Mouse (Mus musculus) liver (tissue): ENCODE results near the gene 4930447C04Rik.

Source experiments
- DNase-seq: peaks from one replicate; pipeline ENCODE4 v3.0.0-alpha.2; 2020; ENCODE audit warnings: mixed read lengths

Gene 4930447C04Rik

DNA sequence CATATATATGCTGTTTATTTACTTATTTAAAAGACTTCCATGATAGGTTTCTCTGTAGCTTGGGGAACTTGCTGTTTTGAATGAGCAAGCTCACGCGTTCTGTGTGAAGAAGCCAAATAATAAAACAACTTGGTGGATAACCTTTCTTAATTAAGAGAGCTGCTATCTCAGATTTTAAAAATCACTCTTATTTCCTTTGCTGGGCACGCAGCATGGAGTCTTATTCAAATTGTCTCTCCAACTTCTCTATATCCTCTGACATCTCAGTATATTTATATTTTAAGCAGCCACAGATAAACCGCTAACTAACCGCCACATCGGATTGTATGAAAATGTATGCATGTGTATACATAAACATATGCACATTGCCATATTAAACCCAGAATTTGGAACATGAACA lies 1.6 kb upstream of the 4930447C04Rik start:
- no peak for DNase-seq

GRCm38 (mm10) chr12:72941398-72942051 lies 951 bp upstream of the 4930447C04Rik start:
- DNase-seq: no peak

- no peak for DNase-seq
Observed at GRCm38 (mm10) chr12:72940822-72941397, 336 bp upstream of the 4930447C04Rik start.

GRCm38 (mm10) chr12:72939616-72940015 lies 958 bp downstream of the 4930447C04Rik start, which contains the start of gene Six6:
Gene Six6, plus strand, starts transcription at chr12:72939892.
- DNase-seq: no peak

DNA sequence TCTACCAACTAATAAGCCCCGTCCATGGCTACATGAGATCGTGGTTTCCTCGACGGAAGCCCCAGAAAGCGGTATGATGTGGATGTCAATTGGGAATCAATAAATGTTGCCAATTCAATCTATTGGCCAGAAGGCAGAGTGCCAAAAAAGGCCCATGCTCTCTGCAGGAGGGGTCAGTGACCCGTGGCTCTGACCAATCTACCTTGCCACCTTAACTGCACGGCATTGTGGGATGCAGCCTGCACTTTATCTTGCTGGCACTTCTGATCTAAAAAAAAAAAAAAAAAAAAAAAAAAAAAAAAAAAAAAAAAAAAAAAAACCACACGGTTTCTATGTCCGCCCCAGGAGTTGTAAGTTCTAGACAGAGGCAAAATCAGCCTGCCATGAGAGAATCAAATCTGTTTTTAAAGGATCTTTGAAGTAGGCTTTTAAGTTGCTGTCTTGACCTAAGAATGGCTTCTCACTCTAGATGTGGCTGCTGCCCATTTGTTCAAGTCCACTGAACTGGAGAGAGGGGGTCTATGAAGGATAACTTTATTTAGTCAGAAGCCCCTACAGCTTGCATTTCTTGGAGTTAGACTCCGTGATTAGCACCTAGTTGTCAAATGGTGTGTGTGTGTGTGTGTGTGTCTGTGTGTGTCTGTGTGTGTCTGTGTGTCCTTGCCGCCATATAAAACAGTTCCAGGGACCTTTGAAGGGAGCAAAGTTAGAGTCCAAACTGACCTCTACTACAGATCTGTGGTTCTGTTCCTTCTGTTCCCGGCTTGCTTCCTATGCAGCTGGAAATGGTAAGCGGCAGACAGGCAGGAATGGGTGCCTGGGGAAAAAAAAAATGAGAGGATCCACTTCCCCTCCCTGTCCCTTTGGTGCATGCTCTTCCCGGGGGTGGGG lies 1.7 kb downstream of the 4930447C04Rik start:
- DNase-seq: no peak

GRCm38 (mm10) chr12:72938176-72938575 lies 2.4 kb downstream of the 4930447C04Rik start:
- no peak for DNase-seq

DNA sequence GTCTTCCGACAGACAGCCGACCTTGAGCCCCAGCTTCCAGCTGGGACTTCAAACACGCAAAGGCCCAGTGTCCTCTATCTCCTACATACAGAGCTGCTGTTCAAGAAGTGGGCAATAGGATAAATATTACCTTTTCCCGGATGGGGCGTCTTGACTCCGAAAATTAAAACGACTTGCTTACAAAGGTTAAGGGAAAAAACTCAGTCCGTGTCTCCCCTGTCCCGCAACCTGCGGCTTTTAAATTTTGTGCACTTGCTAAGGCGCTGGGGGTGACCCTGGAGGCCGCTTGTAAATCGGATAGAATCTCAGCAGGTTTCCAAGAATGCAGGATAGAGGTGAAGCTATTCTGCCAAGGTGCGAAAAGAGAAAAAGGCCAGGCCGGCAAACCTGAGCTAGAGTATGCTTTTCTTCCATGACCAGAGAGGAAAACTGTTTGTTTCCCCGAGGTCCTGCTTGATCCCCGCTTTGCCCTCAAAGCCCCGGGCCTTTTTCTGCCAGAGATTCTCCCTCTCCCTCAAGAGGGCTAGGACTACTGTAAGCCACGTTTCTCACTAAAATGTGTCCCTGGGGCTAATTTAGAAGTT lies 2.9 kb downstream of the 4930447C04Rik start:
- no peak for DNase-seq

DNA sequence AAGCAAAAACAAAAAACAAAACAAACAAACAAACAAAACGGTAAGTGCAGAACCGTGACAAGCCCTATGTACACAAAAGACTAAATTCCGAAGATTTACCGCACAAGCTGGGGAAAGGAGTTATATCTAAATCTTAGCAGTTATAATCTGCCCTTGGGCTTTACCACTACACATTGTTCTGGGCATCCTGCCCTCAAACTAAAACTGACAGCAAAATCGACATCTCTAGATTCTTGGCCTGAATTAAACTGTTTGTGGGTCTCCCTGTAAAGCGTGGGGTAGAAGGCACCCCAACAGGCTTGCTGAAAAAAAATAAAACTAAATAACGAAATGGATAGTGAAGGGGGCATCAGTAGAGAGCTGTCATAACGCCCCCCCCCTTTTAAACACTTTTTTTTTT lies 3.8 kb downstream of the 4930447C04Rik start:
- DNase-seq: no peak

- DNase-seq: peak; percentile 27
Observed at GRCm38 (mm10) chr12:72917159-72917993, 23.2 kb downstream of the 4930447C04Rik start.

GRCm38 (mm10) chr12:72854377-72855032 lies 86.1 kb downstream of the 4930447C04Rik start:
- no peak for DNase-seq

DNA sequence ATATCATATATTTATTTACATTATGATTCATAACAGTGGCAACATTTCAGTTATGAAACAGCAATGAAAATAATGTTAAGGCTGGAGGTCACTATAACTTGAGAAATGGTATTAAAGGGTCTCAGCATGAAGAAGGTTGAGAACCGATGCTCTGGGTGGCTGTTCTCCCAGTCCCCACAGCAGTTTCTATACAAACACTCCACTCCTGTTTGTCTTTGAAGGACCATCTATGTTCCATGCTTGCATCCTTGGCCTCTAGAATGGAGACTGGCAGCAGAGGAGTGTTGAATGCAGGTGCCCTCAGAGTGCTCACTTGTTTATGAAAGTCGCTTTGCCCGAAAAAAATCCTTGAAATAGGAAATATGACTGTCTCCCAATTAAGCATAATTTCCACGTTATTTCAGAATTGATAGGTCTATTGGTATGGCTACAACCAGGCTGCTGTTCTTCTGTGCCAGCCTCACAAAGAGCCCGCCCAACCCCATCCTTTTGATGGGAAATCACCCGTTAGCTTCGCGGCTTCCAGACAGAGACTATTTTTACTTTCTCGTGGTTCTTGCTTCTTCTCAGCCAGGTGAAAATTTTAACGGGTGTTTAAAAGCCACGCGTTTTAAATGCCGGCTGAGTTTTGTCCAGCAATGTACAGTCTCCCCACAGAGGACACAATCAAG lies 87.0 kb downstream of the 4930447C04Rik start:
- DNase-seq: no peak

DNA sequence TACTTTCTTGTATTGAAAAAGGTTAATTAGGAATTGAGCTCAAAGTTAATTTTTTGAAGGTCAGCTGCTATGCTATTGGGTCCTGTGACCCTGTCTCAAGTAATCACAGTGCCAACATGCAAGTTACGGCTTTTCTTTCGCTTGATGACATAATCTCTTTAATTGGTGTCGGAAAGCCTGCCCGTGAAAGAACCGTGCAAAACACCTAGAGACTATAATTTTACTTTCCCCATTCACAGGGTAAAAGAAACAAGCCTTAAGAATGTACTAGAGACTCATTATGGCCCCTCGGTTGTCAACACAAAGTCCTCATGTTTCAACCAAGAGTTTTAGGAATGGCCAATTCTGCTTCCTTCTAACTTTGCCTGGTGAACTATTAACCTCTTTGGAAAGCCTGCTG lies 88.3 kb downstream of the 4930447C04Rik start:
- DNase-seq: no peak

DNA sequence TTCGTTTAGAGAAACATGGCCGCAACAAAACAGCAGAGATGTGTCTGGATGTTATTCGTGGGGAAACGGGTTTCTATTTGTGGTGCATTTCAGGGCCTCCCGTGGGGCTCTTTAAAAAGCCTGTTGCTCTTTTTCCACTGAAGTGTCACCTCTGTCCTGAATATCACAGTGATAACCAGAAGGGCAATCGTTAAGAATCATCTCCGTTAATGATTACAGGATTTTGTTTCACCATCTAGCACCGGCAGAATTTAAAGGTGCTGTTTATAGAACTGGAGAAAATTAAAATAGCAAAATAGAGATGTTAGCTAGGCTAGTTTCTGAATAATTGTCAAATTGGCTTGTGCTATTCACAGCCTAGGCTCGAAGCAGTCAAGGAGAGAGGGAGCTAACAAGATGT lies 90.4 kb downstream of the 4930447C04Rik start:
- no peak for DNase-seq

DNA sequence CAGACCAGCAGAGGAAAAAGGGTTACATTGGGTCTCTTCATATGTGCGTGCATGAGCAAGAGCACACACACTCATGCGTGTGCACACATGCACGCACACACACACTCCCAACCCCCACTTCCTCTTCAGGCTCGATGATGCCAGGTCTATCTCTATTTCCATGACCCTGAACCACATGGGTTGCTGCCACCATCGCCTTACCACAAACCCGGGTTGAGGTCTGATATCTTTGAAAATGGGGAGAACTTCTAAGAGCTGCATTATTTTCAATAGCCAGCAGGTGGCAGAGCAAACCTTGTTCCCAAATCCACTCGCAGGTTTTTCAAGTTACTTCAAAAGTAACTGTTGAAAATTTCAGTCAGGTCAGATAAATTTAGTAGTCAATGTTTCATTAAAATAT lies 92.8 kb downstream of the 4930447C04Rik start:
- no peak for DNase-seq

GRCm38 (mm10) chr12:72845946-72846345 lies 94.6 kb downstream of the 4930447C04Rik start:
- no peak for DNase-seq

DNA sequence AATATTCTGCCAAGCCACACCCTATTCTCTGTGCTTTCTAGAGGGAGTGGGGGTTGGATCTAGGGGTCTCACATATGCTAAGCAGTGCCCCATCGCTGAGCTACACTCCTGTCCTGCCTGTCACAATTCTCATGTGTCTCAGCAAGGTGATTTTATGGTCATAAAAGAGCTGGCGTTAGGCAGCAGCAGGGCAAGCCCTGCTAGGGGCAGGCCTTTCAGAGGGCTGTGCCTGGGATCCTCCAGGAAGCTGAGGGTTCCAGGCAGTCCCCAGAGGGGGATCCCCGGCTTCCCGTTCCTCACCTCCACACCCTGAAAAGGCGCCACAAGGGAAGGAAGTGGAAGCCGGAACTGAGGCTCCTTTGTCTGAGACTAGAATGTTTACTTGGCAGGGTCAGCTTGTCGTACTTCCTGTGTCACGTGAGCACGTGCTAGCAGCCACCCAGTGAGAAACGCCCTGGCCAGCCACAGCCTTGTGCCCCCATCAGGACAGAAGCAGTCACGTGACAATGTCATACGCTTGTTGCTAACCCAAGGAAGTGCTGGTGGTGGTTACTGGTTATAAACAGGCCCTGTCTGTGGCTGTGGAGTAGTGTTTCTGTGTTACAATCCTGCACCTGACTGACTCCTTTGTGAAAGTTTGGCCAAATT lies 96.5 kb downstream of the 4930447C04Rik start:
- DNase-seq: peak; percentile 69

DNA sequence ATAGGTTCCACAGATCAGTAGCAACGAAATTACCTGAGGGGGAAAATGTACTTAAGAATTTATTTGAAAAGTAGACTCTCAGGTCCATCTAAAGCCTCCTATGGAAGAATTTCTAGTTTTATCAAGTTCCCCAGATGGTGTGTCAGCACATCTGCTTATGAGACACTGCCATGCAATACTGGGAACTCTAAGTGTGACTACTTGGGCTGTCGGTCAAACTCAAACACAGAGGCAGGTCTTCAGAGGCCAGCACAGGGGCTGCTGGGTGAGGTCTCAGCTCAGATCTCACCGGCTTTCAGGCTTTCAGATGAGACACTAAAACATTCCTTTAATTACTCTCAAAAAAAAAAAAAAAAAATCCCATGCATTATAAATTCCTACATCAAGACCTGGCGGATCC lies 97.0 kb downstream of the 4930447C04Rik start:
- no peak for DNase-seq

DNA sequence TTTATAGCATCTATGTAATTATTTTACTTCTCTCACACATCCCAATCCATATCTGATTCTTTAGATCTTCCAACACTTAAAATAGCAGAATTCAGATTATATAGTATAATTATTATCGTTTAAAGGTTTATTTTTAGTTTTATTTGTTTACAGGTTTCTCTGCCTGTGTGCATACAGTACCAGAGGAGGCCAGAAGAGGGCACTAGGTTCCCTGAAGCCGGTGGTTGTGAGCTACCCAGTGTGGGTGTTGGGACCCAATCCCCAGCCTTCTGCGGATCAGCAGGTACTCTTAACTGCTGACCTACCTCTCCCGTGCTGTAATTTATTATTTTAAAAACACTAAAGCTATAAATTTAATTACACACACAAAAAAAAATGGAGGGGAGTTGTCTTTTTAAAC lies 97.4 kb downstream of the 4930447C04Rik start:
- DNase-seq: no peak

DNA sequence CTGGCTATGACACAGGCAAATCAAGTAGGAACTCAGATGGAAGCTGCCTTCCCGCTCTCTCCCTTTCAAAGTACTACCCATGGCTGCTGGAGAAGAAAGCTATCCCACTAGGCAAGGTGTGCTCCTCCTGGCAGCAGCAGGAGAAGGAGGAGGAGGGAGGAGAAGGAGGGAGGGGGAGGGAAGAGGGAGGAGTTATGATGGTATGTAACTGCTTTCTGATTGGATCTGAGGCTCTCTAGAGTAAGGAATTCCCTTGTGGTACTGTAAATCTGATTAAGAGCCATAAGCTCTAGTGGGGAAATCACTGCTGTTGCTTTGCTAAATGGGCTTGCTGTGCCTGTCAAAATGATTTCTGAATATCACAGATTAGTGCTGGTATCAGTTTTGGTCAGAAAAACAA lies 99.1 kb downstream of the 4930447C04Rik start:
- DNase-seq: no peak

GRCm38 (mm10) chr12:72837302-72837701 lies 103.3 kb downstream of the 4930447C04Rik start:
- DNase-seq: no peak

DNA sequence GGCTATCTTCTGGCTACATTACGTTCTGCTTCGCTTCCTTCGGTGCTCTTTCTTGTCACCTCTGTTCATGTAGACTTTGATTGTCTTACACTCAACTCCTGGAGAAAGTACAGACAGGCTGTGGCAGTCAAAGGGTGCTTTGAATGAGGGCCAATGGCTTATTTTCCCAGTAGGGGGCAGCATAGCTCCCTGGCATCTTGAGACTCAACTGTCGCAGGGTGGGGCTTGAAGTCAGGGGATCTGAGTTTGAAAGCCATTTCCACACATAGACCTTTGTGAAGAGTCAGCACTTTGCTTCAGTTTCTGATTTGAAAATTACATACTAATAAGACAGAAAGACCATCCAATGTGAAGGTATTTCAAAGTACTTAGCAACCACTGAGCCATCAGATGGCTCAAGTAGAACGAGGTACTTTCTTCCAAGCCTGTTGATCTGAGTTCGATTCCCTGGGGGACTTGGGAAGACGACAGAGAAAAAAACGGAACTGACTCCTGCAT lies 105.0 kb downstream of the 4930447C04Rik start:
- DNase-seq: no peak
